9 mouse cellular contexts compared by ENCODE assay signal in genomic region chr10:39240178-39240791, GRCm38 (mm10).
A peak's percentile ranks its signal among the peaks of the same experiment; 100 is the strongest.
DNase-seq lines count a peak whose midpoint lies in the region; ATAC-seq lines count a peak whose summit lies in the region.
"Had no signal": no experiment of that assay in that cellular context is flagged by ENCODE, and none has a peak within 500 bp of the region (broad histone marks: within the 10 kb centered on the region; RNA-seq: fewer than 3 reads in every experiment).

No protein-coding gene starts in this region.

- WGBS in heart, embryonic 11.5 days (ENCODE audit: insufficient replicate concordance), result 36% methylated on average over 11 of the region's 11 CpGs
- WGBS in embryonic facial prominence, embryonic 15.5 days, result 46% methylated on average over 11 of the region's 11 CpGs
- 50% methylated on average over 11 of the region's 11 CpGs for WGBS in intestine, embryonic 16.5 days
- WGBS in midbrain, embryonic 15.5 days, result 44% methylated on average over 11 of the region's 11 CpGs

- no peaks in the 10 kb centered on the region for H3K36me3 ChIP-seq in heart, embryonic 11.5 days (ENCODE audit: control insufficient read depth, insufficient read depth, low read length)
- no peaks in the 10 kb centered on the region for H3K36me3 ChIP-seq in embryonic facial prominence, embryonic 15.5 days
- H3K36me3 ChIP-seq in intestine, embryonic 16.5 days (ENCODE audit: control insufficient read depth, insufficient read depth, low read length), result no peaks in the 10 kb centered on the region
- no peaks in the 10 kb centered on the region for H3K36me3 ChIP-seq in midbrain, embryonic 15.5 days (replicated peaks)

- H3K9me3 ChIP-seq in heart, embryonic 11.5 days (replicated peaks; ENCODE audit: control insufficient read depth, low read length), result no peaks in the 10 kb centered on the region
- no peaks in the 10 kb centered on the region for H3K9me3 ChIP-seq in embryonic facial prominence, embryonic 15.5 days (replicated peaks)
- no peaks in the 10 kb centered on the region for H3K9me3 ChIP-seq in intestine, embryonic 16.5 days (ENCODE audit: control insufficient read depth, low read length)
- H3K9me3 ChIP-seq in midbrain, embryonic 15.5 days, result no peaks in the 10 kb centered on the region

- no peak for ATAC-seq in heart, embryonic 11.5 days (replicated peaks; ENCODE audit: insufficient number of reproducible peaks, low FRiP score, low TSS enrichment)
- ATAC-seq in embryonic facial prominence, embryonic 15.5 days (ENCODE audit: insufficient number of reproducible peaks, low FRiP score, low TSS enrichment, low read depth), result no peak
- no peak; the same call in 1 of the 2 replicates for ATAC-seq in intestine, embryonic 16.5 days
- ATAC-seq in midbrain, embryonic 15.5 days (replicated peaks), result peak; percentile 65

- H3K4me3 ChIP-seq in heart, embryonic 11.5 days (ENCODE audit: low read depth, low read length), result no peak overlapping the region
- no peak overlapping the region for H3K4me3 ChIP-seq in embryonic facial prominence, embryonic 15.5 days (replicated peaks)
- no peak overlapping the region for H3K4me3 ChIP-seq in intestine, embryonic 16.5 days (ENCODE audit: low read length)
- H3K4me3 ChIP-seq in midbrain, embryonic 15.5 days, result peak overlapping the region; percentile 13; the same call in 1 of the 2 replicates
- H3K4me3 ChIP-seq: erythroblast, embryonic 14.5 days had no signal

- no peak overlapping the region for H3K27ac ChIP-seq in heart, embryonic 11.5 days (ENCODE audit: low read depth, low read length)
- no peak overlapping the region for H3K27ac ChIP-seq in embryonic facial prominence, embryonic 15.5 days (replicated peaks)
- H3K27ac ChIP-seq in intestine, embryonic 16.5 days (ENCODE audit: low read length), result no peak overlapping the region
- peak overlapping the region; percentile 65 for H3K27ac ChIP-seq in midbrain, embryonic 15.5 days

- DNase-seq in heart, adult 18-20 months, result no peak
- no peak for DNase-seq in thymus, postnatal 4 days
- DNase-seq in cerebellum, adult 18-20 months, result no peak
- no peak for DNase-seq in adrenal gland, adult 8-10 months

- peak overlapping the region; percentile 41 for H3K4me2 ChIP-seq in heart, embryonic 11.5 days
- peak overlapping the region; percentile 38 for H3K4me2 ChIP-seq in embryonic facial prominence, embryonic 15.5 days (replicated peaks)
- peak overlapping the region; percentile 32 for H3K4me2 ChIP-seq in intestine, embryonic 16.5 days (ENCODE audit: low read depth, low read length)
- peak overlapping the region; percentile 36 for H3K4me2 ChIP-seq in midbrain, embryonic 15.5 days

- no peaks in the 10 kb centered on the region for H3K4me1 ChIP-seq in heart, embryonic 11.5 days (ENCODE audit: control insufficient read depth, insufficient read depth, low read length)
- peaks cover 11% of the 10 kb centered on the region for H3K4me1 ChIP-seq in embryonic facial prominence, embryonic 15.5 days
- no peaks in the 10 kb centered on the region for H3K4me1 ChIP-seq in intestine, embryonic 16.5 days (ENCODE audit: control insufficient read depth, insufficient read depth, low read length)
- peaks cover 16% of the 10 kb centered on the region for H3K4me1 ChIP-seq in midbrain, embryonic 15.5 days

- H3K27me3 ChIP-seq in heart, embryonic 11.5 days (ENCODE audit: control insufficient read depth, insufficient read depth, low read length), result no peaks in the 10 kb centered on the region
- no peaks in the 10 kb centered on the region for H3K27me3 ChIP-seq in embryonic facial prominence, embryonic 15.5 days
- H3K27me3 ChIP-seq in intestine, embryonic 16.5 days (replicated peaks; ENCODE audit: control insufficient read depth, insufficient read depth, low read length), result no peaks in the 10 kb centered on the region
- no peaks in the 10 kb centered on the region for H3K27me3 ChIP-seq in midbrain, embryonic 15.5 days (replicated peaks)

- no peak overlapping the region; the same call in 1 of the 2 replicates for H3K9ac ChIP-seq in heart, embryonic 11.5 days (ENCODE audit: low read depth, low read length)
- H3K9ac ChIP-seq in embryonic facial prominence, embryonic 15.5 days, result no peak overlapping the region
- H3K9ac ChIP-seq in intestine, embryonic 16.5 days (ENCODE audit: low read depth, low read length), result no peak overlapping the region
- peak overlapping the region; percentile 2; the same call in 1 of the 2 replicates for H3K9ac ChIP-seq in midbrain, embryonic 15.5 days
